Mouse (Mus musculus) c-Kit-positive CD71-positive TER-119-negative erythroid progenitor cells, embryonic 14.5 days (primary cell): ENCODE results near the gene Parm1.

Experiments
- DNase-seq: peaks from one replicate; pipeline ENCODE4 v3.0.0-alpha.2; 2013; ENCODE audit warnings: low read depth

The Parm1 gene

GRCm38 (mm10) chr5:91654331-91655048 is 137.1 kb downstream of the Parm1 start:
- DNase-seq: no peak

DNA sequence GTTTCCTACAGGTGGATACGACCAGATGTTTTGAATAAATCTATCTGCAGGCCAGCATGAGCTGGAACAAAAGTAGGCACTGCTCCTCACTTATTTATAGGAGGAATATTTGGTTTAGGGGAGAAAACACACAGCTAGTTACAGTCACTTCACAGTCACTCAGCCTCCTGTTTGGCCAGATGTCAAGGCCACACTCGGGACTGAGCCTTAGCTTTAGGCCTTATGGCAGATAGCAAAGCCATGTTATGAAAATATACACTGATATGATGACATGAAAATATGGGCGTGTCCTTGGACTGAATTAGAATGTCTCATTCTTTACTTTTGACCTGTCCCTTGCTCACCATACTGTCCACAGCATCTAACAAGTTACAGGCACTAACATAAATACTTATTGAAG is 137.8 kb downstream of the Parm1 start:
- no peak for DNase-seq

- no peak for DNase-seq
Measured at GRCm38 (mm10) chr5:91662715-91663114, 145.3 kb downstream of the Parm1 start.

DNA sequence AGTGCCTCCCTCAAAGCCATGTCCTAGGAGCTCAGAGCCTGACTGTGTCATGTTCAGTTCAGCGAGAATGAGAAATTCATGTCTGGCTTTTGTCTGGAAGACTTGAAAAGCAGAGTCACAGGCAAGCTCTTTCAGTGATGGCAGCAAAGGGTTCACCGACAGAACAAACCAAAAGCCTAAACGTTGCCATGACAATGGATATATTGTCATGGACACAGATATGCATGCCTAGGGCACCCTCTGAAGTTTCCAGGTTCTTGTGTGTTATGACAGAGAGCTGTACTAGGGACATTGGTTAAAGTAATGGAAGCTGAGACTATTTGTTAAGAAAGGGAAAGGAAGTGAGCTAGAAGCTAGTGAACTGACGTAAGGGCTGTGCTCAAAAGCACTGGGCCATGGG is 149.7 kb downstream of the Parm1 start:
- no peak for DNase-seq

GRCm38 (mm10) chr5:91669235-91669634 is 151.8 kb downstream of the Parm1 start:
- DNase-seq: no peak
